Mouse (Mus musculus) right cerebral cortex, postnatal 14 days (tissue): ENCODE measurements at regions not wholly inside any gene's neighbourhood (a gene's known extent, or its start where the extent isn't known, plus 50 kb on each side); places are given as distances from the start of the nearest gene placed in this dataset.

Experiments used
- DNase-seq: peaks from one replicate; pipeline ENCODE4 v3.0.0; 2022

DNA sequence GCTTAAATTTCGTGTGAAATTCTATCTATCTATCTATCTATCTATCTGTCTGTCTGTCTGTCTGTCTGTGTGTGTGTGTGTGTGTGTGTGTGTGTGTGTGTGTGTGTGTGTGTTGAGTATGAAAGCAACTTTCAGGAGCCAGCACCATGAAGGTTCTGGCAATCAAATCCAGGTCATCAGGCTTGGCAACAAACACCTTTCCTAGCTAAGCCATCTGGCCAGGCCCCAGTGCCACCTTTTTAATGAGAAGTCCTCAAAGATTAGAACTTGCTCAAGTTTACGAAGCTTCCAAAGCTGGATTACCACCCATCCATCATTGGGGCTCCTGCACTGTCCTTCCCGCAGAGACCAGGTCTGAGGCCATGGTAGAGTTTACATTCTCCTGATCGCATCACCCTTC lies 325.0 kb downstream of the Gm49356 start:
- DNase-seq, result no peak

DNA sequence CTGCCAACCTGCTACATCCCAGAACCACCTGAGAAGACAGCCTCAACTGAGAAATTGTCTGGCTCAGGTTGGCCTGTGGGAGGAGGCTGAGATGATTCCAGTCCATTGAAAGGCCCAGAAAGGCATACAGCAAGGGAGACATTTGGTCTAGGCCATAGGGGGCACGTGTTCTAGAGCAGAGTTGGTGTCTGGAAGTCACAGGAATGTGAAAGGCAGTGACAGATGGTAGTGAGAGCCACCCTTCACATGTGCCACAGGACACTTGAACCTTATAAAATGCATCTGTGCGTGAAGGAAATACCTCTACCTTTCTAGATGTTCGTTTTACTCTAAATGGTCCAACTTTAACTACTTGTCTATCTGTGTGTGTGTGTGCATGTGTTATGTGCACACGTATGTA lies 326.1 kb downstream of the Gm49356 start:
- no peak for DNase-seq

DNA sequence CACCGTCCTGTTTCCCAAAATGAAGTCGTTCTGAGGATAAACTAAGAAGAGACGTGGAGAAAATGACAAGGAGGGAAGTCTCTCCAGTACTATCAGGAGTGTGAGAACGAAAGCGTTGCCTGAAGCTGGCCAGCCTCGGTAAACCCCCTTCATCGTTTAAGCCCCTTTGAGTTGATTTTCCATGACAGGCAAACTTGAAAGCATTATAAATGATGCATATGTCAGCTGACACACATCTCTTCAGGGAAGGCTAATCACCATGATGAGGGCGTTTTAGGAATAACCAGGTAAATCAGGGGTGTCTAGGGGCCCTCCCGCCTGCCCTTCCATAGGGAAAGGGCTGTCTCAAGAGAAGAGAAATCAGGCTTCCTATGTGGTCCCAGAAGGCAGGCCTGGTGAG lies 328.4 kb downstream of the Gm49356 start:
- DNase-seq, result no peak

DNA sequence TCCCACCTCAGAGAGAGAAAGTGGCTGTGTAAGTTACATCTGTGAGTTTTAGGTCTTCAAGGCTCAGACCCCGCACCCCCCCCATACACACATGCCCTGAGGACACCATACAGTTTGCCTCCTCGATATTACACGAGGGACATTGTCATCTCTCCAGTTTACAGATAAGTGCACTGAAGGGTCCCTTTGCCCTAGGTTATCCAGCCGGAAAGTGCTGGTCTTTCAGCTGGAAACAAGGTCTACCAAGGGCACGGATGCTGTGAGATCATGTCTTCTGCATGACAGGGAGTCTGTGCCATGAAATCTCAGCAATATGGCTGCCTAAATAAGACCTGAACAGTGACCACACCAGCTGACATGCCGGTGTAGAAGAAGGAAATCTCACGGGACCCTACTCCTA lies 329.8 kb downstream of the Gm49356 start:
- no peak for DNase-seq

DNA sequence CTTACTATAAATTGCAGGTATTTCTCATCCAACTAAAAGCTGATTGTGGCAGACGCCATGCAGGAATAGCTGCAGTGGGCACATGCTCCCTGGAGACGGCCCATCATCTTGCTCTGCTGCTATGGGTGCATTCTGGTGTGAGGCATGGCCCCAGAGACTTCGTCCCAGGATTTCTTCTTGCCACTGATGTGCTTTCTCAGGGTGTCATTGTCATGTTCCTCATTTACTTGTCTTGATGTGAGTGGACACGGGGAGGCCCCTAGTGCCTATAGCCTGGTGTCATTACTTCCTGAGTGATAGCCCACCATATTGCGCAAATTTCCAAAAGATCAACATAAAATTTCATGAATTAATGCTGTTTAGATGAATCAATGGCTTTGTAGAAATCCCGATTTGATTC lies 336.5 kb downstream of the Gm49356 start:
- DNase-seq, result no peak

DNA sequence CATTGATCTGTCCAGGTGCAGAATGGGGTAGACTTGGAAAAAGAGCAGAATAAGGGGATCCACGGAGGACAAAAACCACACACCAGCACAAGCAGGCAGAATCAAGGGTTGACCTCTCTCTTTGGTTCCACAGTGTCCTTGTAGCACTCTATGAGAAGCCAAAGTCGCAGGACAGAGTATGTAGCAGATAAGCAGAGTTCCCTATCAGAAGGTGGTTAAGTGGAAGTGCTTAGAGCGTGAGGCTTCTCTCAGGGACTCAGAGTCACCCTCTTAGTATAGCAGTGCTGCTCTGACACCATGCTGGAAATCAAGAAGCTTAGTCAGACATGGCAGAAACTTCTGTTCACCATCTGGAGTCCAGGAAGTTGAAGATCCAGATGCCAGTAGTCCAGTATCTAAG lies 338.2 kb downstream of the Gm49356 start:
- DNase-seq, result no peak

DNA sequence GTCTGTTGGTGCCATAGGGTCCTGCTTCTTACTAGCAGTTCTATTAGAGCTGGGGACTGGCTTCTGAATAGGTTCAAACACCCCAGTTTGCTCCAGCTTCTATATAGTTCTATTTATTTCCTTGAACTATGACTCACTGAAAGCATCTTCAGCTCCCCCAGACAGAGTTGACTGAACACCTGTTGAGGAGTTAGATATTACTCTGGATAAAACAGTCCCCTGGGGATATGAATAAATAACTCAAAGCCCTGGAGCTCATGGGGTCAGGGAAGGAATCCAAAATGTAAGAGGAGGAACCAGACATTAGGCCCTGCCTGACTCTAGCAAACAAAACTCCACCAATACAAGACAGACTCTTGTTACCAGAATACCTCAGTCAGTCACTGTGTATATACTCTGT lies 341.4 kb downstream of the Gm49356 start:
- DNase-seq, result no peak

DNA sequence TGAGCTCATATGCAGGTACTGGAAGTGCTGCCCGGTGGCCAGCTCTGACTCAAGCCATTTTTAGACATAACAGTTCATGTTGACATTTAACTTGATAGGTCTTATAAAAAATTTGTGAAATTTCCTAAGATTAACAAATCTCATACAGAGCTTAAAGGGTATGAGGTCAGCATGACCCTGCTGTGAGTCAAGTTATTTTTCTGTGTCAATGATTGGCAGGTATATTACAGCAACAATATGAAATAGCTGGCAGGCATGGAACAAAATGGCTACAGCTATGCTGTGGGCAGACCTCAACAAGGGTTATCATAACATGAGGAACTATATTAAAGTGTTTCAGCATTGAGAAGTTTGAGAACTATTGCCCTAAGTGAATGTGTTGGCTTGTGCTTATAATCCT lies 342.6 kb downstream of the Gm49356 start:
- no peak for DNase-seq

DNA sequence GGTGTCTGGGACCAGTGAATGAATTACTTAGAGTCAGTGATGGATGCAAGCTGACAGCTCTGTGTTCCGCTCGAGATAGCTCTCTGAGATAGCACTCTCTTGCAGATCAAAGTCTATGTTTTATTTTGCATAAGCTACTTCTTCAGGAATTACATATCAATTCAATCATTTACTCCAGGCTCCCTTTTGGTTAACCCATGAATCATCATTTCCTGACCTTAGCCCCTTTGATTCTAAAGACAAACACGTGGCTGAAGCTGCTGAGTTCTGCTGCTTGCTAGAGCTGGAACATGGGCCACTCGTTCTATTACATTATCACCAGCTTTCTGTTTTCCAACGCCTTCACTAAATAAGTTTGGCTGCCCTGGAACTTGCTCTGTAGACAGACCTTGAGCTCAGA lies 343.2 kb downstream of the Gm49356 start:
- no peak for DNase-seq

DNA sequence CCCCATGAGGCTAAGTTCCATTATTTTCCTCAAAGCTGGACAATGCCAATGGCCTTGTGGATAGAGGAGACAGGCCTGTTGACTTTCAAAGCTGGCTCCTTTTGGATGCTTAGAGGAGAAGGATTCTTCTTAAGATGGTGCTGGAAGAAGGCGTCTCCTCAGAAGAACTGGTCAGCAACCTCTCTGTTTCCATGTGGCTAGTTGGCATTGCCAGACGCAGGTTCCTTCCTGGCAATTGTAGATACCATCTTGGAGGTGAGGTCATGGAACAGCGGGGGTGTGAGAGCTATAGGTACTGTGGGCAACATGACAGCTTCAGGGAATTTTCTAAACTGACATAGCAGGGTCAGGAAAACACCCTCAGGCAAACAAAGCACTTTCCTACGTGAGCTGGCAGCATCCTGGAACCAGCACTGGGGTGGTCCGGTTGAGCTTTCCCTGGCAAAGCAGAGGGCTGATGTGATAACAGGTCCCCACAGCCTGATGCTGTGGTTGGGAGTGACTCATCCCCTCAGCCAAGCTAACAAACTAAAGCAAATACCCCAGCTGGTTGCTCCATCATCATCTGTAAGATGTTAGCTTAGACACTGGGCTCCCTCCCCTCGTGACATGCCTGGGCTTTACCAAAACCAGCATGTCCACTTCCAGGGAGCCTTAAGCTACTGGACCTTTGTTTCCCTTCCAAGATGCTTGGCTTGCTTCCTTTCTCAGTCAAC lies 348.5 kb downstream of the Gm49356 start:
- no peak for DNase-seq

DNA sequence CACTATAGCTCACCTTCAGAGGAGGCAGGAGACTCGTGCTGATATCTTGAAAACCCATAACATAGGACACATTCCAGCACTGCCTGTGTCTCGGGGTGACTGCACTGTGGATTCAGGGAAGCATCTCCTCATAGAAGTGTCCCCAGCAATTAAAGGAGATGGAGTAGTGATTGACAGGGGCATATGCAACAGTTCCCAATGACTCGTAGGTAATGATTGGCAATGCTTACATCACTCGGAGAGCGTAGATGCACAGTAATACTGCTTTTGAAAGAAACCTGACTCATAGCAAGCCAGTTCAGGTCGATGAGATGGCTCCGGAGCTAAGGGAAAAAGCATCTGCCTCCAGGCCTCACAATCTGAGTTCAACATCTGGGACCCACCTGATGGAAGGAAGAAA lies 352.7 kb downstream of the Gm49356 start:
- DNase-seq, result no peak

DNA sequence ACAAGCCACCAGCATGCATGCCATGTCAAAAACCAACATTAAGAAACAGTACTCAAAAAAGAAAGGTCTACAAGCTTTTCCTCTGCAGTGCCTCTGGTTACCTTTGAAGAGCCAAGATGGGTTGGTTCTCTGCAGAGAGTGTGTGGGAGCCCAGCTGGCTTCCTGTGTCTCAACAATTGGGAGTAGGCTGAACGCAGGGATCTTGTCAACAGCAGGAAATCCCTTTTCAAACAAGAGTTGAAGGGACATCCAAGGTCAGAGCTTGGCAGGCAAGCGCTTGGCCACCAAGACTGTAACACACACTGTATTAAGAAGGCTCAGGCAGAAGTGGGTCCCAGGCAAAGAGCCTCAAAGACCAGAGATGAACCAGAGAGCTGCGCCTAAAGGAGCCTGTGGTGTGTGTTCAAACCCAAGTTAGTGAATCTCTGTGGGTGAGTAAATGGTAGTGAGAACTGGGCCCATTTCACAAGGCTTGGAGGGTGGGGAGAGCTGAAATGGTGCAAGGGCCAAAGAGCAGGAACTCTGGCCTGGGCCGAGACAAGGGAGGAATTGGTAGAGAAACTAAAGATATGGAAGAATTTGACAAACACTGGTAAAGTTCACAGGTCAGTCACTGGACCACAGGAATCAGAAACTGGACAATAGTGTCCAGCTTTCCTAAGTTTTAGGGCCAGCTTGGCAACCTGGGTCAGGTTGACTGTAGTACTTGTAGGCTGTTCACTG lies 357.0 kb downstream of the Gm49356 start:
- no peak for DNase-seq

DNA sequence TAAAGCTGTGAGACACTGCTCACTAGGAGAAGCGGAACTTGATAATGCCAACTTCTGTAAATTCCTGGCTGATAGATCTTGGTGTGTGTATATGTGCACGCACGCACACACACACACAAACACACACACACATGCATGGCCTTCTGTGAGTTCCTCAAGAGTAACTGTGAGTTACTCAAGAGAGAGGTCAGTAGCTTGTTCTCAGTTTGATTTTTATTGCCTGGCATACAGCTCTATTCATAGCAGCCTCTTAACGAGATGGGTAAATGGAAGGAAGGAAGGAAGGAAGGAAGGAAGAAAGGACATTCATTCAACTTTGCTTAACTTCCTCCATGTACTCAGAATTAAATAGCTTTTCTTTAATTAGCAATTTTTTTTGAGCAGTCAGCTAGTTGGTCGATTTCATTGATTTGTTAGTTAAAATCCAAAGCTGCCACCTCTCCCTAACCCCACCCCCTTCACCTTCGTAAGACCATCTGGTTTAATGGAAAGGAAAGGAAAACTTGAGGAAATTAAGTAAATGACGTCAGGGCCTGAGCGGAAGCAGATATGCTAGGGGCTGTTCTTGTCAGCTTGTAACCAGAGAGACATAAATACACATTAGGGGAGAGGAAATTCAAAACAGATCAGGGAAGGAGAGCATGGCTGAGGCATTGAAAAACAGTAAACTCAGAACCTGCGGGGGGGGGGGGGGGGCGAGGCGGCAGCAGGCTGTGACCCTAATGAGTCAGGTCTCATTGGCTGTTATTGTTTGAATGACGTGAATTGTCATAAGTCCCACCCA lies 359.6 kb downstream of the Gm49356 start:
- DNase-seq, result no peak

DNA sequence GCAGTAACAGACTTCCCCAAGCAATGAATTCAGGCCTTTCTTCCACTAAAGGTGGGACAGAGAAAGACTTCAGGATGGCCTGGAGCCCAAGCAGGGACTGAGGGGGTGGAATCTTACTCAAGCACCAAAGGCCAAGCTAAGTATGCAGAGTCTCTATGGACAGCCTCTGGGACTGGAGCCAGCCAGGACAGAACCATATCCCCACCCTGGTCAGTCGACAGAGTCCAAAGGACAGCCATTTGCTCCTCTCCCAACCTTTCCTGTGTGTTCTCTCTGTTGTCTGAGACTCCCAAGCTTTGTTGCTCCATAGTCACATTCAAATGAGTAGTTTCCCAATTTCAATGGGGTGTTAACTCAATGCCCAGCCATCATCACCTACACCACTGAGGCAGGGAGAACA lies 372.3 kb downstream of the Gm49356 start:
- DNase-seq, result no peak

DNA sequence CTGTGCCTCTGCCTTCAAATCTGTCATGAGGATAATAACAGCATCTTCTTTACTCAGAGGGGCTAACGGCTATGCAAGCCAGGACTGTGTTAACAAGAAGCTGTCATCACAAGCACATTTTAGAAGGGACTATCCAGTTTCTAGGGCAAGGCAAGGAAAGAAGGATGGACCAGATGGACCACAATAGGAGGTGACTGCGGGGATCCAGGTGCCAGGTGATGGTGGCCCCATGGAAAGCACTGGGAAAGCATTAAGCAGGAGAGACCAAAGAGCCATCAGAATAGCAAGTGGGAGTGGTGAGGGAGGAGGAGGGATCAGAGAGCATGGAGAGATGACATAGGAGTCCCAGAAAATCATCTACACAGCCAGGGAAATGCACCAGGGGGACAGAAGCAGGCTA lies 373.3 kb downstream of the Gm49356 start:
- DNase-seq, result no peak

DNA sequence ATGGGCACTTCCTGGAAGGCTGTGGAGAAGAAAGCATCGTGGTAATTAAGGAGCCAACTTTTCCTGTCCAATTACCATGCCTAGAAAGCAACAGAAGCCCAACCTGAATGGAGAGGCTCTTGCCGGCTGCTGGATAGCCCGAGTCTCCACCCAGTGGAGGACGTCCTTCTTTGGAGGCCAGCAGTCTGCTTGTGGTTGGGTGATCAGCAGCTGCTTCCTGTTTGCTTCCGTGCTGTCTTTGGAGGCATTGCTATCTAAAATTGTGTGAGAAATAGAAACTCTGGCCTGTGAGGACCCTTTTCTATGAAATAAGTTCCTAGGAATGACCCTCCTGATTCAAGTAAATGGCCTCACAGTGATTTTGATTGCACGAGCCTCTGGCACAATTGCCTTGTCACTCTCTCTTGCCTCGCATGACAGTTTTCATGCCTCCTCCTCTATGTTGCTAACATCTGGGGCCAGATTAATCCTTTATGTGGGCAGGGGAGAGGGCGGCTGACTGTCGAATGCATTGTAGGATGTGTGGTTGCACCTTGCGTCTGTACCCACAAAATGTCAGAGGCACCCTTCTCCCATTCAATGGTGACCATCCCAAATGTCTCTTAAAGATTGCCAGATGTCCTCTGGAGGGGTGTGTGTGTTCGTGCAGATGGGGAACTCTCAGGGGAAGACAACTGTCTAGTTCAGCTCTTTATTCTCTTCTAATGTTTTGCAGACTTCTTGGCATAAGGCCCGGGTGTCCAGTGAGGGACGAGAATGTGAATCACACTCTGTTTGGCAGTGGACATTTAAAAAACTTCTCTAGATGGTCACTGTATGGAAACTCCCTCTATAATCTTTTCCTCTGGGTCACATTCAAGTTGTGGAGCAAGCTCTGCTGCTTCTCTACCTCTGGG lies 374.6 kb downstream of the Gm49356 start:
- DNase-seq, result peak; percentile 25
